Mouse (Mus musculus) right cerebral cortex, postnatal 25 days (tissue): ENCODE measurements around the gene Dnase1l1.
A peak's percentile ranks its signal among the peaks of the same experiment; 100 is the strongest.

Experiments
- DNase-seq: peaks from one replicate; pipeline ENCODE4 v3.0.0; 2022

Dnase1l1 gene

DNA sequence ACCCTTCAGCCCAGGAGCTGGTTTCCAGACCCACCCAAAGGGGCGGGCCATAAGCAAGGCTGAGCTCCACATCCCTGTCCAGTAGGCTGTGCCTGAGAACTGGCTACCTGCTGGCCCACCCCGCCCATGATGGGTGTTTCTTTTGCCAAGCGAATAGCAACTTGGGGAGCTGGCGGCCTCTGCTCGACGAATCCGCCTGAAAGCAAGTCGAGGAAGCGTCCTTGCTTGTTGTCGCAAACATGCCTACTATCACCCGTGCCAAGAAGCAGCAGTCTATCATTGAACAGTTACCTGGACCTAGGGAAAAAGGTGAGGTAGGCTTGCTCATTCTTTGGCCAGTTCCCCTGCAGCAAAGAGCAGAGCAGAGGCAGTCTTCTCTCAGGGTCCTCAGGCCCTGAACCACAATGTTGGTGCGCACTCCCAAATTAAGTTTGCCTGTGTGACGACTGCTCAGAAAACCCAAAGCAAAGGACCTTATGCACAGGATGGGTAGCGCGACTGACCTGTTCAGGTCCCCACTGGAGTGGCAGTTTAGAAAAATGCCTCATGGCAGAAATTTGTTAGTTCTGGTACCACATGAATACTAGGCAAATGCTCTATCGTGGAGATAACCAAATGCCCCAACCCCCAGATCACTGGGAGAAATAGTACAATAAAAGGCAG is at the start of gene Dnase1l1, which contains the start of gene Taz:
Dnase1l1 (minus strand) TSS at position 606 of the 663 bp plus-strand sequence.
Taz (plus strand) TSS at position 181 of the 663 bp plus-strand sequence.
- peak; percentile 44 for DNase-seq

DNA sequence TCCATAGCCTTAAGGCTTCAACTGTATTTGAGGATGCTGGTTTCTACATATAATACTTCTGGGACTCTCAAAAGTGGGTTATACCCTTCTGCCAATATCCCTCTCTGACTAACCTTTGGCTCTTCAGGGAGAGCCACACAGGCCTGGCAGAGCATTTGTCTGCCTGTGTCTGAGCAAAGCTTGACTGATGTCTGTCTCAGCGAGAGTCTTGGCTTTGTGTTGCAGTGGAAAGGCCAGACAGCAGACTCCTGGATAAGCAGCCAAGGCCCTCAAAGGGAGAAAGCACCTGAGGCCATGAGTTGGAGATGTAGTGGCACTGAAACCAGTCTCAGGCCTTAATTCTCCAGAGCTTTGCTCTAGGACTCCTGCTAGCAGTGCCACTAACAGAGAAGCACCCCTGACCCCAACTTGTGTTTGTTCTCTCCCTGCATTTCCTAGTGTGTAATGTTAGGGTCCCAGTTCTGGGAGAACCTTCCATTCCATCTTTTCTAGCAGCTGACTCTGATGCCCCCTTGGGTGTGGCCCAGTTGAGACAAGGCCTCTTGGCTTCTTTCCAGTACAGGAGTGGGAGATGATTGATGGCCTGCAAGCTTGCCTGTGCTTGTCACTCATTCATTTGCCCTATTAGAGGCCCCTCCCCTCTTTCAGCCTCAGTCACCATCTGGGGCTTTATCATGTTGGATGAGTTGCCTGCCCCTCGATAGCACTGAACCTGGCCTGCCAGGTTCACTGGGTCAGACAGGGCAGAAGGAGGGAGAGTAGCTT is 48.2 kb upstream of the Dnase1l1 start:
- no peak for DNase-seq

DNA sequence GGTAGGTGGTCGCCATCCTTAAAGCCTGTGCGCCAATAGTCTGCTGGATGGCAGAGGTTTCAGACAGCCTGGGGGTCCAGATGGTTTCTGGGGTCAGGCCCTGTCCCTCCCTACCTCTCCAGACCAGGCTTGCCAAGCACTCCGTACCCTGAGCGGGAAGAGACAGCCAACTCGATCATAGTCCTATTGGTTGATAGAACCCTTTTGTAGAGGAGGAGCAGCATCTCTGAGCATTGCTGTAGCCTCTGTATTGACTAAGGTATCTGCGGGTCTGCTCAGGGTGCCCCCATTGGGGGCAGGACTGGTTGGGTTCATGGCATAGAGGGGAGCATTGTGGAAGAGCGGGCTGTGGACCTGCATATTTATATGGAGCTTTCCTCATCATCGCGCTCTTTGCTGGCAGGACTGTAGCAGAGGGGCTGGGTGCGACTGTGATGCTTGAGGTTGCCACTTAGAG is 47.1 kb upstream of the Dnase1l1 start:
- DNase-seq = no peak

DNA sequence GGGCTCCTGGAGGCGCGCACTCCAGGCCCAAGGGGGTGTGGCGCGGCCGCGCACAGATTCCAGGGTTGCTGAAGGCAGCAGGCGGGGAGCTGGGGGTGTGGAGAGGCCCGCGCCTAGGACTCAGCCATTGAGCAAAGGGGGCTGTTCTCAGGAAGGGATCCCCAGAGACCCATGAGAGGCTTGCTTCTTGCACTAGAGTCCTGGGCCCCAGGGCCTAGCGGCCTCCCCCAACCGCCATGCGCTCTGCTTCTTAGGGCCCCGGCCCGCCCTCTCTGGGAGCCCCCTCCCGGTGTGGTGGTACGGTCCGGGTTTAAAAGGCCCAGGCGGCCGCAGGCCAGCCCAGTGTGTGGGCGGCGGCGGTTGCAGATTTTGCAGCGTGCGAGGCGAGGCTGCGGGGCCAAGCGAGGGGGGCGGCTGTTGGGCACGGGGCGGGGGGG is 46.6 kb upstream of the Dnase1l1 start, which contains the start of gene Plxna3:
Plxna3 (plus strand) TSS at position 342 of the 437 bp plus-strand sequence.
- DNase-seq = peak; percentile 57

DNA sequence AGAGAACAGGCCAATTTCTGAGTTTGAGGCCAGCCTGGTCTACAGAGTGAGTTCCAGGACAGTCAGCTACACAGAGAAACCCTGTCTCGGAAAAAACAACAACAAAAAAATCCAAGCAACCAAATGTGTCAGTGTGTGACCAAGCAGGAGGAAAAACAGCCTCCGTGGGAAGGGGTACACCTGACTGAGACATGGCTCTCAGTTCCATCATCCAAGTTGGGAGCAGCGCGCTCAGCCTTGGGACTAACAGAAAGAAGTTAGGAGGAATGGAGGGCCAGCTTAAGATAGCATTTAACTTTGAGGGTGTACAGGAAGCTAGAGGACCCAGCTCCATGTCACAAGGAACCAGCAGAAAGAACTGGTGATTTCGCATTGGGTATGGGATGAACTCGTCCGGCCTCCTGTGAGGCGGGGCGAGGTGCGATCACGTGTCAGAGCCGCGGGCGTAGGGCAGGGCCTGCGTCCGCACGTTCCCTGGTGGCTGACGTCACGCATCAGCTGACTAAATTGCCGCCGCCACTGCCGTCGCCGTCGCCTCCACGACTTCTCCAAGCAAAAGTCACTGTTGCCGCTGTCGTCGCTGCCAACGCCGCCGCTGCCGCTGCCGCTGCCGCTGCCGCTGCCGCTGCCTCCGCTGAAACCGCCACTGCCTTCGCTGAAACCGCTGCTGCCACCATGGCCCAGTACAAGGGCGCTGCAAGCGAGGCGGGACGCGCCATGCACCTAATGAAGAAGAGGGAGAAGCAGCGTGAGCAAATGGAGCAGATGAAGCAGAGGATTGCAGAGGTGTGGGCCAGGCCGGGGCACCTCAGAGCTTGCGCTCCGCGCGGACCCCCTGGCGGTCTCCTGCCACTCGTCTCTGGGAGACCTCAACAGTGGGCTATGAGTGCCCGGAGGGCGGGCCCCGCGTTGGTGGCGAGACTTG is 30.7 kb upstream of the Dnase1l1 start, which contains the start of gene Fam50a:
Fam50a (plus strand) TSS at position 494 of the 925 bp plus-strand sequence.
- peak; percentile 89 for DNase-seq

DNA sequence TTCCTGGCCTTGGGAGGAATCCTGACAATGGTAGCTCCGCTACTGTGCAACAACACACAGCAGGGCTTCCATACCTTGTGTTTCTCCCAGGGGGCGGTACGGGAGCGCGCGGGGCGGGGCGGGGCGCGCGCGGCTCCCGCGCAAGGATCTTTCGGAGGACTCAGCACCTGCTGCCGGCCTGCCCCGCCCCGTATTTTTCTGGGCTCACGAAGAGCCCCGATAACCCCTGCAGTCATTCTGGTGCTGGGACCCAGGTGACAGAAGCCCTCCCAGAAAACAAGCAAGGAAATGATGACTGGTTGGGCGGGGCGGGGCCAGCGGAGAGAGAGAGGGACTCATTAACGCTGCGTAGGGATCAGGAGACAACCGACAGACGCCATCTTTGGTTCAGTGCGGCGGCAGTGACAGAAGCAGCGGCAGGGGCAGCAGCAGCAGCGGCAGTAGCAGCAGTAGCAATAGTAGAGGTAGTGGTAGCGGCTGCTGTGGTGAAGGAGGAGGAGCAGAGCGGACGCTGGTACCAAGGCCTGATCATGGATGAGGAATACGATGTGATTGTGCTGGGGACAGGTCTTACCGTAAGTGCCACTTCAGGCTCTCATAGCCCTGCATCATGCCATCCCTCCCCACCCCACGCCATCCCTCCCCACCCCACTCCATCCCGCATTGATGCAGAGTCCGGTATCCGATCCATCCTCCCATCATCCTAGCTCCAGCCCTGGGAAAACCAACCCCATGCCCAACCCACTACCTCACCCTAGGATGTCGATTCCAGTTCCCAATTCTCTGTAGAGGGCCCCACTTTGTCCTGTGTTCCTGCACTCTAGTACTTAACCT is 22.9 kb upstream of the Dnase1l1 start, which contains the start of gene Gdi1:
Gdi1 (plus strand) TSS at position 132 of the 834 bp plus-strand sequence.
- peak; percentile 66 for DNase-seq

DNA sequence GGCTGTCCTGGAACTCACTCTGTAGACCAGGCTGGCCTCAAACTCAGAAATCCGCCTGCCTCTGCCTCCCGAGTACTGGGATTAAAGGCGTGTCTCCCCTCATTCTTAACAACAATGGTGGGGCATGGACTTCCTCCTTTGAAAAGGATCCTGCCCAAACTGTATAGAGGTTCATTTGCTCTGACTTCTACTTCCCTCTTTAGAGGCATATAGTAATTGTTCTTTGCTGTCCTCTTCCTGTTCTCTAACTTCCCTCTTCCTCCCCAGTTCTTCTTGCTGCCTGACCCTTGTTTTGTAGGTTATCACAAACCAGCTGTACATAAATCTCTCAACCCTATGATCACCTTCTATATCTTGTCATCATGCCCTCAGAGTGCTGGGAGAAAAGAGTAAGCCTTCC is 17.6 kb upstream of the Dnase1l1 start:
- no peak for DNase-seq

DNA sequence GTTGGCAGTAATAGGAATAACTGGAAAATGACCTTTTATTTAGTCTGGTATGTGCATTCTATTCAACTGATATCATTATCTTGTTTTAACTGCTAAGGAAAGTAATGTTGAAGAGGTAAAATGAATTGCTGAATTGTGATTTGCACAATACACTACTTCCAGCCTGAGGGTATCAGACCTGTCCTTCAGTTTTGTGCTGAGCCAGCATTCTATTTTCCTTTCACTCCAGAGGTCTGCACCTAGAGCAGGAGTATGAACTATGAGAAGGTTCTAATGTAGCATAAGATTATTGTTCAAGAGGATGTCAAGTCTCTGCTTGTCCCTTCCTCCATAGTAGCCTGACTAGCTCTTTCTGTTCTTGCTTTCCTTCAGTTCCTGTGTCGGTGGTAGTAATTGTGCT is 16.2 kb upstream of the Dnase1l1 start:
- no peak for DNase-seq

DNA sequence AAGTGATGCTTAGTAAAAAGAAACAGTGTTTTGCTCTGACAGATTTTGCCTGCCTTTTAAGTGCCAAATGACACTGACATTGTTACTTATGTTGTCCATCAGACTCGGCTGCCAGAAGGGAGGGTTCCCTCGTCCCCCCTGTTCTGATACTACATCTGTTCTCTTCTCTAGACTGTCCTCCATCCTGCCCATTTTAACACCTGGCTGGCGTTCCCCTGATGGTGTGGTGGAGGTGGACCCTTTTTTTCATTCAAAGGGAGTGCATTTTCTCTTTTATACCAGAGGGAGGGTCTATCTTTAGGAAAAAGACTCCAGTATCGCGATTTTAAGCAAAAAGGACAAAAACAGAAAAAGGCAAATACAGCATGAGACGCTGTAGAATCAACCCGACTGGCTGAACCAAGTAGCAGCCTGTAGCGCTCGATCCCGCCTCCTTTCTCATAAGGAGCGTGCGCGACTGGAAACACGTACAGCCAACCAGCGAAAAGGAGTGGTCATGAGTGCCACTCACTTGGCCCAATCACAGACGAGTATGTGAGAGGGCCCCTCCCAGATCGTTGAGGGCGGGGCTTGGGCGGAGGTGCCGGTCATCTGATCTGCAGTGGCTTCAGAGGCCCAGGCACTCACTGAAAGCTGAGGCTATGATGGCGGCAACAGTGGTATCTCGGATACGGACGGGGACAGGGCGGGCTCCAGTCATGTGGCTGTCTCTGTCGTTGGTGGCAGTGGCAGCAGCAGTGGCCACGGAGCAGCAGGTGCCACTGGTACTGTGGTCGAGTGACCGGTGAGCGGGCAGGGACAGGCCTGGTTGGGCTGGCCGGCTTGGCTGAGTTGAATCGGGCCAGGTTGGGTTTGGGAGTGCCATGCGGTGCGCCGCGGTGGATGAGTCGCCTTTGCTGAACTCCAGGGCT is 14.7 kb upstream of the Dnase1l1 start, which contains the start of gene Atp6ap1:
Atp6ap1 (plus strand) TSS at position 560 of the 911 bp plus-strand sequence.
- peak; percentile 93 for DNase-seq

DNA sequence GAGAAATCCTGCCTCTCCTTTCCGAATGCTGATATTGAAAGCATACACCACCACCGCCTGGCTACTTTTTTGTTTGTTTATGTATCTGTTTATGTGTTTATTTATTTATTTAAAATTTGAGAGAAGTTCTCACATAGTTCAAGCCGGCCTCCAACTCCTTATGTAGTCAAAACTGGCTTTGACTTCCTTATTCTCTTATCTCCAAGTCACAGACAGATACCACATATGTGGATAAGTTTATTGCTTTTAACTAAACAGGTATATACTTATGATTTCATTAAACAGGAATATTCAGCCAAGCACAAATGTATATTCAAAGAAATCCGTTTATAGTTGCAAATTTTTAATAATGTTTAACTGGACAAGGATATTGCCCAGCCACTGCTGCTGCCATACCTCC is 11.3 kb upstream of the Dnase1l1 start:
- no peak for DNase-seq

DNA sequence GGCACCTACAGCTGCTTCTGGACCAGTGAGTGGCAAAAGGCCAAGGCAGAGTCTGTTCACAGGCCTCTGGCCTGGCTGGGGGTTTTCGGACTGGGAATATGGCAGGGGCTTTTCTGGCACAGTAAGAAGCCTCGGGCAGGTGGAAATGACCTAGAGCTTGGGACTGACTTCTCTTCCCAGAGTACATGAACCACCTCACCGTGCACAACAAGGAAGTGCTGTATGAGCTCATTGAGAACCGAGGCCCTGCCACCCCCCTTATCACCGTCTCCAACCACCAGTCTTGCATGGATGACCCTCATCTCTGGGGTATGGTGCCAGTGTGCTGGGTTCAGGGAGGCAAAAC is 928 bp upstream of the Dnase1l1 start:
- DNase-seq = no peak

DNA sequence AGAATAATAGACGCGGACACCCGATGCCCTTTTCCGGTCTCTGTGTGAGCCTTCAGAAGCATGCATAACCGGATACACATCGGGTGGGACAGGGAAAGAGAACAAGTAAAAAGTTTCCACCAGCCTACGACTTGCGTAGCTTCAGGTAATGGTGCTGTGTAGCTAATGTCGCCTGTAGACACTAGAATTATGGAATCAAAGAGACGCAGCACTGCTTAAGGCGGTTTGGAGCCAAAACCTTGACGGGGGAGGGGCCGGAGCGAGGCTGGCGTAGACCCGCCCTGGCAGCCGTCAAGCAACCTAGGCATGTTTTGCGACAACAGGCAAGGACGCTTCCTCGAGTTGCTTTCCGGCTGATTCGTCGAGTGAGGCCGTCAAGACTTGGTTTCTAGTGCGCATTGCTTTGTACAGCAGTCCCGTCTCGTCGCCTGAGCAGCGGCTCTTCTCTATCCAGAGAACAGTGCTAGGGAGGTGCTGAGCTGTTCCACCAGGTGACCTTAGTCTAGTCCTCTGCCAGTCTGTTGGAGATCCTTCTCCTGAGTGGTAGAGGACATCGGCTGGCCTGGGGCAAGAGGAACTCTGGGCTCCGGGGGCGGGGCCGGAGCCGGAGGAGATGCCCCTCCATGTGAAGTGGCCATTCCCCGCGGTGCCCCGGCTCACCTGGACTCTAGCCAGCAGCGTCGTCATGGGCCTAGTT is 406 bp upstream of the Dnase1l1 start:
- DNase-seq = peak; percentile 83

DNA sequence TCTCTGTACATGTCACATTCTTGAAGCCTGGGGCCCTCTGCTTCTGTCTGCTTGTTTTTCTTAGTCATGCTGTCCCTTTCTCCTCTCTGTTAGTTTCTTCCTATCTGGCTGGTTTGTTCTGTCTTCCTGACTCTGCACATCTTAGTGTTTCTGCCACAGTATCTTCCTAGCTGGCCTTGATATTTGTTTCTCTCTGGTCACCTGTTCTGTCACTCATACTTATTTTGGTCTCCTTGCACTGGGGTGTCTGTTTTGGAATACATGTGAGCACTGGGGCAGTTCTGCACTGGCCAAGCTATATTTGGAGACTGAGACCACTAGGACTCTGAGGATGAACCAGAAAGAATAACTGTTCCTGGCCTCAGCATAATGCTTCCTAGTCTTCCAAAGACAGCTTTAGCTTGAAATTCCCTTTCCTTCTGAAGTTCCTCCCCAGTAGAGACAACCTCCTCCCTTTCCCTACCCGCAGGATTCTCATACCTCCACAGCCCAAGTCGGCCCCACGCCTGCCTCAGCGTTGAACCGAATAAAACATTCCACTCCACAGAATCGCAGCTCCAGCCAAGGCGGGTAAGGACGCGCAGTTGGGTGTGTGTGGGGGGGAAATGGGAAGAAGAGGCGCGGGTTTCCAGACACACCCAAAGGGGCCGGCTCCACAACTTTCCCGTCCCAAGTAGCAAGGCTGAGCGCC is 951 bp downstream of the Dnase1l1 start:
- DNase-seq = no peak

DNA sequence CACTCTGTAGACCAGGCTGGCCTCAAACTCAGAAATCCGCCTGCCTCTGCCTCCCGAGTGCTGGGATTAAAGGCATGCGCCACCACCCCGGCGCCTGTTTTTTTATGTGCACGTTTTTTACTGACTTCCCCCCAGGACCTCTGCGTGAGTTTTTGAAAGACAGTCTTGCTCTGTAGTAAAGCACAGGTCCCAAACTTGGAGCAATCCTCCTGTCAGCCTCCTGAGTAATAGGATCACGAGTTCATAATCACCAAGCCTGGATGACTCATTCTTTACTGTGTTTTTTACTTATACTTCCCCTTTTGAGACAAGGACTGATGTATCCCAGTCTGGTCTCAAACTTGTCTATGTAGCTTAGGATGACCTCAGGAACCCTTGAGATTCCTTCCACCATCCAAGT is 4.2 kb downstream of the Dnase1l1 start:
- no peak for DNase-seq

DNA sequence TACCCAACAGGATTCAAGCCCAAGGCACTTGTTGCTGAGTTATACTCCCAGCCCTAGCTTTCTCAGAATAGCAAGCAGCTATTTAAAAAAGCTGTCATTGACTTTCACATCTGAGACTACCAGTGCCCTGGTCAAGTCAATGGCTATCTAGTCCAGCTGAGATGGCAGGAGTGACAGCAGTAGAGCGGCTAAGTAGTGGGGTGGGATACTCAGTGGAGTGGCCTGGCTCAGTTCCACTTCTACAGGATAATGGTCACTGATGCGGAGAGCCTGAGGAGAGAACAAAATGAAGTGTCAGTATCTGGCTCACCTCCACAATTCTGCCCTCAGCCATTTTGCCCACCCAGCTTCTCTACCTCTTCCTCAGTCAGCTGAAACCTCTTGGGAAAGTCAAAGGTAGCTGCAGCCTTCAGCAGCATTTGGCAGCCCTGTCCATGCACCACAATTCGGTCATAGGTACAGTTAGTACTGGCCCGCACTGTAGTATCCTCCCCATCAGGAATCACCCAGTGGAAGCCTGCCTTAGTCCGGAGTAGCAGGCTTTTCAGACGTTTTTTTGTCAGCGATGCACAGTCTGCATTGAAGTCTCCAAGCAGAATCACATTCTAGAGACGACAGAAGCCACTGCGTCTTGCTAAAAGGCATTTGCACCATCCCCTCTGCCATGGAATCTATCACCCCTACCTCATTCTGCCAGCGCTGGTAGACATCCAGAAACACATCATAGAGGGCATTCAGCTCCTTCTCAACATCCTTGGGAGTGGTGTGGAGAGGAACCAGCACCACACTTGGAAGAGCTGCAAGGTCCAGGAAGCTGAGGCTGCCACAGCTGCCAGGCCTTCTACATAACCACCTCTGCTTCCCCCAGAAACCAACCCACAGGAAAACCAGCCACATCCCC is 8.5 kb downstream of the Dnase1l1 start:
- DNase-seq = no peak

DNA sequence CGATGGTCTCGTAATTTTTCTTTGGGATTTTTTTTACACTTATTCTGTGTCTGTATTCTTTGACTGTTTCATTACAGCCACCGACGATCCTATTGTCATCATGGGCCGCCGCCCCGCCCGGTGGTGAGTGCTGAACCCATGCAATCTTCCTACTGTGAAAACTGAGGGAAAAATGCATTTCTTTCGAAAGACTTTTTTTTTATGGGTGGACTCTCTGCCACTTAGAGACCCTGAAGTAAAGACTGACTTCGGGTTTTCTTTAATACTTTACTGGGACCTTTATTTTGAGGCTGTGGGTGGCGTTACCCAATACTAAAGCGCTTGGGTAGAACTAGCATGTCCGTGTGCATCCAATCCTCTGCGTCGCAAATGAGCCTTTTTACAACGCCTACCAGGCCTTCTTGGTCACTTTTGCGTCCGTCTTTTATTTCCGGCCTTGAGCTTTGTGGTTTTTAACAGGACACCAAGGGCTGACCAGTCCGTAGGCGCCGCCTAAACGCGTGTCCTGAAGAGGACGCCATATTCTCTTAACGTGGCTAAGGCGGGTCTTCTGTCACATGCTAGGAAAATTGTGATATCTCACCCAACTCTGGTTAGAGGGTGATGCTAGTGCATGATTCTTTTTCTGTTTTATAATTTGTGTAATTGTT is 11.1 kb downstream of the Dnase1l1 start:
- no peak for DNase-seq

DNA sequence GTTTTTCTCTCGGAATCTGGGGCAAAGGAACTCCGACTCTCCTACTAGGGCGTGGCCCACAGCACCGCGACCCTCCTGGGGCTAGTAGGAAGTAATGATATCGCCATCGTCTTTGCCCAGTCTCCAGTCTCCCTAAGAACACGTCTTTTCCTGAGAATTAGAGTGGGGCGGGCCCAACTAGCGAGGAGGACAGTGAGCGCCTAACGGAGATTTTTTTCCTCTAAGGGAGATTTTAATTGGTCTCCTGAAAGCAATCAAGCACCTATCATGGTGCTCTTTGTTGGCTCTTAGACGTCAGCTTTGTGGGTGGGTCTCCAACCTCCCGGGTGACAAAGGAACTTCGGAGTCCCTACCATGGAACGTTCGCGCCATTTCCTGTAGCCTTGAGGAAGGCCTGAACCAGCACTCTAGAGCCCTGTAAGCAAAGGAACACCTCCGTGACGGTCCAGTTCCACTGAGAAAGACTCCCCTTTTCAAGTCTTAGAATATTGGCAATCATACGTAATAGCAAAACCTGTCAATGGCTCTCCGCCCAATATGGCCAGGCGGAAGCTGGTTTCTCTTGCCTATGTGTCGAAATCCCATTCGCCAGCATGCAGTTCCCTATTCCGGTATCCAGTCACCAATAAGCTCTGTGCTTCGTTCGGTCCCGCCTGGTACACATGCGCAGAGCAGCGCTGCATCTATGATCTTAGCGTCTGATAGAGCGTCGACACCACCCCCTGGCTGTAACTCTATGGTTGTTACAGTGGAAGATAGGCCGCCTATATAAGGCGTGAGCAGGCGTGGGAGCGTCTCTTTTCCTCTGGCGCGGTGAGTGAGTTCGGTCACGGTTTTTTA is 11.9 kb downstream of the Dnase1l1 start, which contains the start of gene Rpl10:
Rpl10 (plus strand) TSS at position 751 of the 840 bp plus-strand sequence.
- DNase-seq = peak; percentile 84
